Mouse (Mus musculus) thymus, postnatal 10 days (tissue): ENCODE results near the gene Rab3d.
"Not testable (repeated sequence)": the region's sequence is repeated elsewhere in the genome, so short reads cannot be mapped to it uniquely, and the experiment has no call there.

Experiments used
- DNase-seq, 2 experiments: peaks; one replicate each; pipeline ENCODE4 v3.0.0; 2021; ENCODE audit warnings: low spot score in 2 of 2

Rab3d gene

DNA sequence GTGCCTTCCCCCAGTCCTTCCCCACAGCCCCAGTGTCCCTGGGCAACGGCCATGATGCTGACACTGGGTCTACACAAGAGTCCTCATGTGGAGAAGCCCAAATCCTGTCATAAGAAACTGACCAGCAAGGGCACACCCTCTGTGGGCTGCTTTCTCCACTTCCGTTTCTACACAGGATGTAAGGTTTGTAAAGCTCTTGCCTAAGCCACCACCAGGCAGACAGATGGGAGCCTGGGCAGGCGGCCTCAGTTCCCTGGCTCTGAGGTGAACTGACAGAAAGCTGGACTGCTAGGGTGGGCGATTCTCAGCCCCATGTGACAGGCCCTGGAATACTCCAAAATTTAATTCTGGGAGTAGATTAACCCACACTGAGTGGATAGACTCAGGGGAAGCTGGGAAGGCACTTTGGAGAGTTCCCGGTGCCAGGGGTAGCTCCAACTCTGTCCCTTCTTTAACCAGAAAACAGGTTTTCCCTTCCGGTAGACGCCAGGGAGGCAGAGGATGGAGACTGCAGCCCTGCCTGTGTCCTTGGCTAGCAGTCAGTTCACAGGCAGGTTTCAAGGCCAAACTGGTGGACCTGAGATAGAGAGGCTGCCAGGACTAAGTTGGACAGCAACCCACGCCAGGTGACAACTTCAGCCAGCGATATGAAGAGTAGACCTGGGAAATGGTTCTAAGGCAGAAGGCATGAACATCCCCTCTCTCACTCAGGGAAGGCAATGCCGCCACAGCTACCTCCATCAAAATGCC lies 8.3 kb downstream of the Rab3d start:
- no peak for DNase-seq

DNA sequence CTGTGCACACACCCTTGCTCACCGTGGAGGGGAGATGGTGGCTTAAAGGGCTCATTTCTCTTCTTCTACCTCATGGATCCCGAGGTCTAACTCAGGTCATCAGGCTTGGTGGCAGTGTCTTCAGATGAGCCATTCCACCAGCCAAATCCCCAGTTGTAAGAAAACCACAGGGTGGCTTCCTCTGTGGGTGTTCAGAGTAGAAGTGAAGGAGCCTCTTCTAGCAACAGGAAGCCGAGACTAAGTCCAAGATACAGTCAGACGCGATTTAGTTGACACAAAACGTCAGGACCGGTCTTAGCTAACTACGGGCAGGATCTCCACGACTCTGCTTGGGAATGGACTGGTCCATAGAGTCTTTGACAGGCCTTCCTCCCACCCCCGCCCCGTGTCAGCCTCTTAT lies 9.8 kb downstream of the Rab3d start:
- DNase-seq, result no peak

DNA sequence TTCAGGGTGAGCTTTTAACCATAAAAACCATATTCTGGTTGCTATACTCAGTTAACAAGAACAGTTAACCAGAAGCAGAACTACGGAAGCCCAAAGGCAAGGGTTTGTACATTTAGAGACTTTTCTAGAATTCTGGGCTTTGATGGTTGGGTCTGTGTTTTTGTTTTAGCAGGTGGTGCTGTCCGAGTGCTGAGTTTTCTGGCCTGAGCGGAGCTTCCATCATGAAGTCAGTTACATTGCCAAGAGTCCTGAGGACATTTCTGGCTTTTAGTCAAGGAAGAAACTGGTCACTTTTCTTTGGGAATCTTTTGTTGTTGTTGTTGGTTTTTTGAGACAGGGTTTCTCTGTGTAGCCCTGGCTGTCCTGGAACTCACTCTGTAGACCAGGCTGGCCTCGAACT lies 14.0 kb downstream of the Rab3d start:
- DNase-seq, result no peak

DNA sequence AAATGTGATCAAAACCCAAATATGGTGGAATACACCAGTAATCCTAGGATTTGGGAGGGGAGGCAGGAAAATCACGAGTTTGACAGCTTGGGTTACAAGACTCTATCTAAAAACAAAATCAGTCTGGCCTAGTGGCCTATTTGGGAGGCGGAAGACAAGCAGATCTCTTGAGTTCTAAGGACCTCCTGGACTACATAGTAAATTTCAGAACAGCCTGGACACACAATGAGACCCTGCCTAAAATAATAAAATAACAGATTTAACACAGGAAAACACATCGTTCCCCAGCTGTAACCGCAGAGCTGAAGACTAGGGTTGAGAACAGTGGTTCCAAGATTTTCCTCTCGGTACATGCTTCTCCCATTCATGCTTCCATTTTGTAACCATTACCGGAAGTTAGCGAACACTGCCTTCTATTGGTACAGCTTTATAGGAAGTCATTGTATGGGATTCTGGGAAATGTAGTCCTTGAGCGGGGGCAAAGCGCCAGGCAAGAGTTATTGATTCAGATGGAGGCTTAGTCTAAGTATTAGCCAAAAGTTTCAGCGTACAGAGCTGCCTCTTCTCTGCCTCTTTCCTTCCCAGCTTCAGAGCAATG lies 16.7 kb downstream of the Rab3d start:
- DNase-seq, result peak in 1 of 2 experiments; percentile 28

DNA sequence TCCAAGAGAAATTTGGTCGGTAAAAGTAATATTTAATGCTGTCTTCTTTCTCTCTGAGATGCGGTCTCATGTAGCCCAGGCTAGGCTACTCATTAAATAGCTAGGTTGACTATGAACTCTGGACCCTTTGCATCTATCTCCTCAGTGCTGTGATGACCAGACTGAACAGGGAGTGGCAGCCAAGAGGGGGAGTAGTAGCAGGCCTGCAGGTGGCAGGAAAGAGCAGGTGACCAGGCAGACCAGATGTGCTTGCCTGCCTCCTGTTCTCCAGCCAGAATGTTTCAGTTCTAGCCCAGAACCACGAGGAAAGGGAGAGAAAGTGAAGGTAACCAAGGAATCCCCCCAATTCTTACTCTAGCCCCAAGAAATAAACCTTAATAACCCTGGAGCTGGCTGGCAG lies 28.8 kb downstream of the Rab3d start:
- no peak for DNase-seq

DNA sequence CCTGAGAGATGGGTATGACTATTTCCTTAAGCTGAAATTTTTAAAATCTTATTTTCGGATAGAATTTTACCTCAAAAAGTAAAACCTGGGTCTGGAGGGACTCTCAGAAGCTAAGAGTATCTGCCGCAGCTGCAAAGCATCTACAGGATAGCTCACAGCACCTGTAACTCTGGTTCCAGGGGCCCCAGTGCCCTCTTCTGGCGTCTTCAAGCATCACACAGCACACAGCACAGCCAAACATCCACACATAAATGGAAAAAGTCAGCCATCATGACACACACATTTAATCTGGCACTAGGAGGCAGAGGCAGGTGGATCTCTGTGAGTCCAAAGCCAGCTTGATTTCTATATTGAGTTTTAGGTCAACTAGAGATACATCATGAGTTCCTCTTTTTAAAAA lies 41.4 kb downstream of the Rab3d start:
- no peak for DNase-seq

DNA sequence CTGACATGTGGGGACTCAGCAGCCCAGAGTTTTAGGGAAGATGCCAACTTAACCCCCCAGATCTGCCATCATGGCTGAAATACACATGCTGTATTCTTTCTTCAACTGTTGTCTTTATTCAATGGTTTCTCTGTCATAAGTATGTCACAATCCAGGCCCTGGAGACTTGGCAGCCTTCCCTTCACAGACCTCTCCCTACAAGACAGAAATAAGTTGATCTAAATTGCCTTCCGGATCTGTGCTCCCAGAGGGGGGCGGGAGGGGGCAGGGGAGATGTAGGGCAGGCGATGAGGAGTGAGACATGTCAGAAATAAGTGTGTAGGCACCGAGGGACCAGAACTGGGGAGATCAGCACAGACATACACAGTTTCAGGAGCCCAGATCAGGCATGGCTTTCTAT lies 45.8 kb downstream of the Rab3d start:
- no peak for DNase-seq

DNA sequence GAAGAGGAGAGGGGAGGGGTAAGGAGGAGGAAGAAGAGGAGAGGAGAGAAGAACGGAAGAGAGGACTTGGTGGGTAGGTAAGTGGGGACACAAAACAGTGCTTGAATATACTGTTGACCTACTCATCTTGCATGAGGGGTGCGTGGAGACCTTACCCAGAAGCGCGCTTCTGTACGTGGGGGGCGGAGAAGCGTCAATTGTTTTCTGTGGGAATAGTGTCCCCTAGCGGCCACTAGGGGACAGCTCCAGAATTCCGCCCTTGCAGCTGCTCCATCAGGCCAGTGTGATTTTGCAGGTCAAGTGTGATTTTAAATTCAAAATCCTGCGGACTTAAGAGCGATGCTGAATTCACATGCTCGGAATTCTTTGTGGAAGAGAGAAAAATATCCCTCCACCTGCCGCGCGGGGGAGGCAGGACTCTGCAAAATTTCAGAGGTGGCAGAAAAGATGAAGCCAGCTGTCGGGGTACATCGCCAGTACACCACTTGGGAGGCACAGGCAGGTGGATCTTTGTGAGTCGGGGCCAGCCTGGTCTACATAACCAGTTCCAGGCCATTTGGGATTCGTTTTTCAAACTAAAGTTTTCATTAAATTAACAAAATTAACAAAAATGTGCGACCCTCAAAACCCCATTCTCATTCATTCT lies 47.0 kb downstream of the Rab3d start:
- peak in 1 of 2 experiments; percentile 55 for DNase-seq

DNA sequence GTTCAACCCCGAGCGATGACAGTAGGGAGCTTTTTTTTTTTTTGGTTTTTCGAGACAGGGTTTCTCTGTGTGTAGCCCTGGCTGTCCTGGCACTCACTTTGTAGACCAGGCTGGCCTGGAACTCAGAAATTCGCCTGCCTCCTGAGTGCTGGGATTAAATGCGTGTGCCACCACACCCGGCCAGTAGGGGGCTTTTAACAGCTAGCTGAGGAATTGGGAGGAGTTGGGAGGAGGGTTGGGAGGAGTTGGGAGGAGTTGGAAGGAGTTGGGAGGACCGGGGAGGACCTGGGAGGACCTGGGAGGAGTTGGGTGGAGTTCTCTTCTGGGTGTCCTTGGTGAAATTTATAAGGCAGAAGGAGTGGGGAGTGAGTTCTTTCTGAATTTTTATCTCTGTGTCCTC lies 48.7 kb downstream of the Rab3d start:
- DNase-seq, result peak in 1 of 2 experiments; percentile 42

DNA sequence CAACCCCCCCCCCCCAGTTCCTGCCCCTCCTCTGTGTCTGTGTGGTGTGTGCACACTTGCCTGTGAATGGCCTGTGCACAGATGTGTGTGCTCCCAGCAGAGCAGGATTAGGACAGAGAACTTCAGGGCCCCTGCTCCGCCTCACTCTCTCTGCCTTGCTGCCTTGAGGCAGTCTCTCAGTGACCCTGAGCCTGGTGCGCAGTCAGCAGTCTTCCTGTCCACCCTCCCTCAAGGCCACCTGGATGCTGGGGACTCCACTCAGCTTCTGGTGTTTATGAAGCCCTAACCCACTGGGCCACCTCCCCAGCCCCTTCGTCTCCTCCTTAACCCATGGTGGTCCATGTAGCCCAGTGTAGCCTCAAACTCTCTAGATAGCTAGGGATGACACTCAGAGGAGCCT lies 50.3 kb downstream of the Rab3d start:
- DNase-seq, result no peak

DNA sequence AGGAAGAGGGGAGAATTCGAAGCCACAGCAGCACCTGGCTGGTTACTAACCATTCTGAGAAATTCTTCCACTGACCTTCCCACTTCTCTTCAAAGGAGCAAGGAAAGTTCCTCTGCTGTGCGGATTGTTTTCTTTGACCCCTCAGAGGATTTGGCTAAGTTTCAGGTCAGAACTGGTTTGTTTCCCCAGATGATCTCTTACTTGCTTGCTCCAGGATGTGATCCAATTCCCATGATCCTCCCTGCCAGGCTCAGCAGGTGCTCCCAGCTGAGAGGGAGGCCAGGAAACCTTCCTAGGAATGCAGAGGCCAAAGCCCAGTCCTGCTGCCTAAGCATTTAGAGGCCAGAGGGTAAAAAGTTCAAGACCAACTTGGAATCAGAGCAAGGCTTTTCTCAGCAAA lies 51.4 kb downstream of the Rab3d start:
- no peak for DNase-seq

DNA sequence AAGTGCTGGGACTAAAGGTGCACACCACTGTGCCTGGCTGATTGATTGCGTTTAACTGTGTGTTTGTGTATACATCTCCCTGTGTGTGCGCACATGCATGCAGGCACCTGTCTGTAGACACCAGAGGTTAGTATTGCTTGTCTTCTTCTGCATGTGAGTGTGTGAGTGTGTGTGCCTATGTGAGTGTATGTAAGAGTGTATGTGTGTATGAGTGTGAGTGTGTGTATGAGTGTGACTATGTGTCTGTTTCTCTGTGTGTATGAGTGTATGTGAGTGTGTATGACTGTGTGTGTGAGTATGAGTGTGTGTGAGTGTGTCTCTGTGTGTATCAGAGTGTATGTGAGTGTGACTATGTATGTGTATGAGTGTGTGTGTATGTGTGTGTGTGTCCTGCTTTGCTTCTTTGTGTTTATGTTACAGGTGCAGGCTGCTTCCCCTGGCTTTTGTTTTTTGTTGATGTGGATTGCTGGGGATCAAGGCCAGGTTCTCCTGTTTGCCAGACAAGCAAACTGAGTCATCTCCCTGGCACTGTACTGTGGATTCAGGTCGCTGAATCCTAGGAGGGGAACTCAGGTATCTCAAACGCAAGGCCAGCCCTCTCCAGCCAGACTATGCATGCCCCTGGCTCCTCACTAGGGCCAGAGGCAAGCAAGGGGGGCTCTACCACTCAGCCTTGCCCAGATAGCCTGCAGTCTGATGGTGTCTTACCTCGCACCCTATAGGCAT lies 52.2 kb downstream of the Rab3d start:
- DNase-seq, result no peak

DNA sequence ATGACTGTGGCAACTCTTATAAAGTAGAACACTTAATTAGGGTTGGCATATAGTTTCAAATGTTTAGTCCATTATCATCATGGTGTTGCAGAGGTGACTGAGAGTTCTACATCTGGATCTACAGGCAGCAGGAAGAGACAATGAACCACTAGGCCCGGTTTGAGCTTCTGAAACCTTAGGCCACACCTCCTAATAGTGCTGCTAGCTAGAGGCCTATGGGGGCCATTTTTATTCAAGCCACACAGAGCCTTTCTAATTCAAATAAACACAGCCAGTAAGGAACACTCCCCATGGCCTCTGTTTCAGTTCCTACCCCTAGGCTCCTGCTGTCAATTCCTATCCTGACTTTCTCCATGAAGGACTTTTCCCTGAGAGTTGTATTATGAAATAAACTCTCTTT lies 55.8 kb downstream of the Rab3d start:
- no peak for DNase-seq

DNA sequence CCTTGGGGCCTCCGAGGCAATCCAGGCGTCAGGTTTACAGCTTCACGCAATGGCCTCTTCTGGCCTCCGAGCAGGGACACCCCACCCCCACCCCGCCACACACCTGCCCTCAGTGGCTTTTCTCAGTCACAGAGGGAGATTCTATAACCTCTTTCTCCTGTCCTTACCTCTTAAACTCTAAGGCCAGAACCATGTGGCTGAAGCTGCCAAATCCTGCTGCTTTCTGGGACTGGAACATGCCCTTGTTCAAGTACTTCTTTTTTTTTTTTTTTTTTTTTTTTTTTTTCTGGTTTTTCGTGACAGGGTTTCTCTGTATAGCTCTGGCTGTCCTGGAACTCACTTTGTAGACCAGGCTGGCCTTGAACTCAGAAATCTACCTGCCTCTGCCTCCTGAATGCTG lies 57.6 kb downstream of the Rab3d start:
- not testable (repeated sequence) for DNase-seq

DNA sequence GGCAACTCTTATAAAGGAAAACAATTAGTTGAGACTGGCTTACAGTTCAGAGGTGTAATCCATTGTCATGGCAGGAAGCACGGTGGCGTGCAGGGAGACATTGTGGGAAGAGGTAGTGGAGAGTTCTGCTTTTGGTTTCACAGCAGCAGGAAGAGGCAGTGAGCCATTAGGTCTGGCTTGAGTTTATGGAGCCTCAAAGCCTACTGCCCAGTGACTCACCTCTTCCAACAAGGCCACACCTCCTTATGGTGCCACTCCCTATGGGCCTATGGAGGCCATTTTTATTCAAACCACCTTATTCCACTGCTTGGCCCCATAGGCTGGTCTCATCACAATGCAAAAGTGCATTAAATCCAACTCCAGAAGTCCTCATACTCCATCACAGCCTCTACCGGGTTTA lies 58.4 kb downstream of the Rab3d start:
- DNase-seq, result no peak

DNA sequence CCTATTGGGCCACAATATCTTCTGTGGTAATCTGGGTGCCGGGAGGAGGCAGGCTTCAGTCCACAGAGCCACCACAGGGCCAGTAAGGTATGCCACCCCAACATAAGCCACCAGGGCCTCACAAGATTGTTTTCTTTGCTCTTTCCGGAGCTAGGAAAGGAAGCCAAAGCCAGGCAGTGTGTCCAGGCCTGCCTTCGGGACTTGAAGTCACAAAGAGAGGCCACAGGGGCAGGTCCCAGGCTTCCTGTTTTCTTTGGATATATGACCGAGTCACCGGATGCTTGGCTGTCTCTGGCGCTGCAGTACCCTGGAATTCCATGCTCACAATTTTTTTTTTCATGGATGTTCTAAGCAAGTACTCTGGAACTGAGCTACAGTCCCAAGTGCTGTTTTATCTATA lies 59.9 kb downstream of the Rab3d start:
- no peak for DNase-seq

DNA sequence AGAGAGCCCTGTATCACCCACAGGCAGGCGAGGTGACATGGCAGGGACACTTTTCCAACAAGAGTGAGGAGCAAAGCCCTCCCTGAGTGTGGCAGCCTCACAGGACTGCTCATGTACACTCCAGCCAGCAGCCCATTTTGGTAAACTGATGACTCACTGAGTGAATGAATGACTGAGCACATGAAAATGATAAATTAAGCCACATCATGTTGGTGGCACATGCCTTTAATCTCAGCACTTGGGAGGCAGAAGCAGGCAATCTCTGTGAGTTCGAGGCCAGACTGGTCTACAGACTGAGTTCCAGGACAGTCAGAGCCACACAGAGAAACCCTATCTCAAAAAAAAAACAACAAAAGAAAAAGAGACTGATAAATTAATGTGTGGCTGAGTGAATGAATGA lies 60.5 kb downstream of the Rab3d start:
- no peak for DNase-seq
